Mouse (Mus musculus) heart, postnatal 0 days (tissue): ENCODE data around the gene Chd9.

Experiments used
- CTCF ChIP-seq: IDR thresholded peaks from 2 replicates; pipeline ENCODE4 v1.5.1; 2016; ENCODE audit warnings: antibody characterized with exemption, control low read depth, low read depth
- EP300 ChIP-seq: IDR thresholded peaks from 2 replicates; pipeline ENCODE4 v1.6.1; 2016; ENCODE audit warnings: antibody characterized with exemption, low read depth

GRCm38 (mm10) chr8:90839725-90840714 lies 11.9 kb downstream of the Chd9 start:
- TF ChIP-seq CTCF = no peak
- TF ChIP-seq EP300 = no peak
